Mouse (Mus musculus) adrenal gland, adult 8-10 months (tissue): ENCODE measurements around the gene Dgkd. TPM values are rescaled to one million over a fixed set of nuclear protein-coding genes. Genes with fewer than 3 reads are reported as not detected.

Experiments
- DNase-seq: peaks from one replicate; pipeline ENCODE4 v3.0.0; 2022
- total RNA-seq, 4 experiments: library from RNA; stranded (reverse); gene quantifications; 2 replicates each; pipeline ENCODE4 v1.2.4; 2022

Gene Dgkd
- total RNA-seq, 4 experiments from 2014 or later, result 38.9 to 56.4 (median 54.5) TPM

DNA sequence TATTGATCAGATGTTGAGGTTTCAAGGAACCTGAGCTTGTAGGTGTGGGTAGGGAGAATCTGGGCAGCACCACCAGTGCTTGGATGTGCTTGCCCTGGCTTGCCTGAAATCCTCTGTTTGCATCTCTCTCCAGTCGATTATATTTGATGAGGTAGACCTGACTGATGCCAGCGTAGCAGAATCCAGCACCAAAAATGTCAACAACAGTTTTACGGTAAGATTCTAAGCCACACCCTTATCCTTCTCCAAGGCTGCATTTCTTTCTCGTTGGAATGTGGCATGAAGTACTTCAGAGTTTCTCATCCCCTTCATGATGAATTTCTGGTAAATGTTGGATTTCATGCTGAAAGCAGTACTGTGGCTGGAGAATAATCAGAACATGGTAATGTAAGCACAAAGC lies 28.6 kb downstream of the Dgkd start:
- no peak for DNase-seq

DNA sequence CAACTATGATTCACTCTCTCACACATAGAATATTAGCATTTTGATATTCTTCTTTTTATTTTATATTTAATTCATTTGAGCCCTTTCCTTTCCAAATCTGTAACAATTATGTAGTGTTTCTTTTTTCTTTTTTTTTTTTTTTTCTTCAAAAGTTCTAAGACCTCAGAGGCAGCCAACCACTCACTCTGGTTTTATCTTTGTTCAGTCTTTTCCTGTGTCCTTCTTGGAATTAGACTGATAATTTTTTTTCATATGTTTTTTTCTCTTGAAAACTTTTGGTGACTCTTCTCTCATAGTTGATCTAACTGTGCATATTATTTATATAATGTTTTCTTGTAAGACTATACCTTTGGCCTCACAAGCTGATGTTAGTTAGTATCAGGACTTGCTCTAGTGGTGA lies 29.5 kb downstream of the Dgkd start:
- DNase-seq, result no peak

DNA sequence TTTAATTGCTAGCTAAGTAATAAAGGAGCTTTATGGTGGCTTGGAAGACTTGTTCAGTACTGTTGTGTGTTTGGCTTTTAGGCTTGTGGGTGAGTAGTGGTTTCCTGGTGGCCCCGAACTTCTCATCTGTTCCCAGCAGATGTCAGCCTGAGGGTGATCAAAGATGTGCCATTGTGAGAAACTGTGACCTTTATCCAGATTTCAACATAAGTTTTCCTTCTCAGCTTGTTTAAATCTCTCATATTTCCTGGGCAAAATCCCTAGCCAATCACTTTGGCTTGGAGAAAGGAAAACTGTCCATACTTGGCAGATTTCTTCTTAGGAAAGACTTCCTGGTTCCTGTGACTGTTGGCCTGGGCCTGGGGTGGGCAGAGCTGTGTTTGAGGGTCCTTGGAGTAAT lies 37.9 kb downstream of the Dgkd start:
- no peak for DNase-seq

DNA sequence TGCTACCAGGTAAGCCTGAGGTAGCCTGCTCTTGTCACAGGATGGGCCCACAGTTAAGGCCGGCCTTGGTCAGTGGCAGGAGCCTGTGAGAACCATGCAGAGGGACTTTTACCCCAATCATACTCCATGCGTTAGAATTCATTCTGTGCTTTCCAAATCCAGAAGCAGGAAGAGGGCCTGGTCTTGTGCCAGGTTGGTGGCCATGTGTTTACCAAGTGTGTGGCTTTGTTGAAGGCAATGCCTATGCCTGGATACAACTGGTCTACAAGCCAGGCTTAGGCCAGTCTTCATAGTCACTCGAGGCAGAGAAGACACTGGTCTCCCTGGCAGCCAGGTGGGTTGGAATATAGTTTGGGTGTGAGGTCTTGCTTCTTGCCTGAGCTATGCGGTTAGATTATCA lies 38.5 kb downstream of the Dgkd start:
- DNase-seq, result no peak

DNA sequence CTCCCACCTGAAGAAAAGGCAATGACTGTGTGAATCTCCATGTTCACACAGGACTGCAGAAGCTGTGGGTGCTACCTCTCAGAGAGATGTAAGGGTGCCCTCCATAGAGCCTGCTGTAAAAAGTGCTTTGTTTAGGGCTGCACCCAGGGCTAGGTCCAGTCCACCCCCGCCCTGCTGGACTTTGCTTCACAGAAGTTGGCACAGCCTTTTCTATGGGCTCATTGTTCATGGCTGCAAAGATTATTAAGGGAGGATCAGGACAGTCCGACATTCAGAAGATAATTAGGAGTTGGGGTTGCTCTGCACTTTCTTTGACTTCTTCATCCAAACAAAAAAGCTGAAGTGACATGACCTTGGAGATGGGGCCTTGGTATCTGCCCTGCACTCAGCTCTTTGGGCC lies 39.4 kb downstream of the Dgkd start:
- DNase-seq, result no peak

DNA sequence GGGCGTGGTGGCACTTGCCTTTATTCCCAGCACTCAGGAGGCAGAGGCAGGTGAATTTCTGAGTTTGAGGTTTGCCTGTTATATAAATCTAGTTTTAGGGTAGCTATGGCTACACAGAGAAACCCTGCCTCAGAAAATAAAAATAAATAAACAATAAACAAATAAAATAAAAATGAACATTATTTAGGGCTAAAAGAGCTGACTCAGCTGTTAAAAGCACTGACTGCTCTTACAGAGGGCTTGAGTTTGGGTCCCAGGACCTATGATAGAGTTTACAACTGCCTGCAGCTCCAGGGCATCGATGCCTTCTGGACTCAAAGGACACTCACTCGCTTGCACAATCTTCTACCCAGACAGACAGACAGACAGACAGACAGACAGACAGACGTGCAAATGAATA lies 40.3 kb downstream of the Dgkd start:
- no peak for DNase-seq

DNA sequence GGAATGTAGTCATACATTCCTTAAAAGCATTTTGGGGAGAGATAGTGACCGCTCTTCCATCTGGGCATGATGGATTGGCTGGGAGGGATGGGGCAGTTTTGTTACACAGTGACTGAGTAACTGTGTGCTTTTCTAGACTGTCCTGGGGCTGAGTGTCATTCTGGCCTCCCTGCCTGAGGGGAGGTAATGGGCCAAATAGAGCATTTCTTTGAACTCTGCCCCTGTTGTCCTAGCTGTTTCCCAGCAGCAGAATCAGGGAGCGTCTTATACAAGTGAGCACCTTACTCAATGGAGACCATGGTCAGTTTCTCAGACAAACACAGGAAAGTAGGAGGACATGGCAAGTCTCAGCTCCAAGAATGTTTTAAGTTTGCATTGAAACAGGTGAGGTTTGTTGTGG lies 43.8 kb downstream of the Dgkd start:
- DNase-seq, result no peak

DNA sequence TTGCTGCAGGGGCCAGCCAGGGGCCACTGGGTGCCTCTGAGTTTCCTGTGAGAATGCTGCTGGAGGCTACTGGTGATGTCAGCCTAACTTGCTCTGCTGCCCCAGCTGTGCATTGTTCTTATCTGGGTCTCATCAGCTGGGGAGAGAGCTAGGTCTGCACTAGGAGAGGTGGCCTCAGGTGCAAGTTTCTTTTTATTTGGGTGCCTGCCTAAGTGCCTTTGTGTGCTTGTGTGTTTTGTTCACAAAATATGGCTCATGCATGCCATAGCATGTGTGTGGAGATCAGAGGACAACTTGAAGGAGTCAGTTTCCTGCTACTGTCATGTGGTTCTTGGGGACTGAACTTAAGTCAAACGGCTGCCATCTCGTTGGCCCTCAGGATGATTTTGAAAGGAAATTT lies 46.6 kb downstream of the Dgkd start:
- DNase-seq, result no peak

DNA sequence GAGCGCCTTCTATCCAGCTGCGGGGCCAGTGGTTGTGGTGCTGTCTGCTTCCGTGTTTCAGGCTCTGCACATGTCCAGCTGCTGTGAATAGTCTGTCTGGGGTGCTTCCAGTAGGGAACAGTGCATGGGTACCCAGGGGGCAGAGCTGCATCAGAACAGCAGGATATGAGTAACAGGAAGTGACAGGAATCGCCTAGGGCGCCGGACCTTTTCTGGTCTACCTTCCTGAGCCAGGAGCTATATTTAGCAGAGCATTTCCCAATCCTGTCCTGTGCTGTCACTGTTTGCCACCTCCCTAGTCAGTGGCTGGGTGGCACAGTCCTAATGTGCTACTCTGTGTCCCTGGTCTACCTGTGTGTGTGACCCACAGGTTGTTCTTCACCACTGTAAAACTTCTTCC lies 47.9 kb downstream of the Dgkd start:
- peak; percentile 35 for DNase-seq

DNA sequence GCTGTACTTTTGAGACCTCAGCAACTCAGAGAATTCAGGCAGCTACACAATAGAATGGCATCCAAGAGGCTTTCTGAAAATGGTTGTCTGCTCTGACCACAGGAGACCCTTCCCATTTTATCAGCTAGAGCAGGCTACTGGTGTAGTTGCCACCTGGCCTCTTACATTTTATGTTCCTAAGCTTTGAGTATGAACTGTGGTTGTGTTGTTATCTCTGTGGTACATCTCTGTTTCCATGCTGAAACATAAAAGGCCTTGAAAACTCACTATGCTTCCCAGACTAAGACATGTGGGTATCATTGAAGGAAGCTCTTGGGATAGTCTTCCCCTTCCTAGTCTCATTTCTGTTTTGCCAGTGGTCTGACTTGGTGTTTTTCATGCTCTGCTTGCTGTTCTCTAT lies 49.1 kb downstream of the Dgkd start:
- no peak for DNase-seq

DNA sequence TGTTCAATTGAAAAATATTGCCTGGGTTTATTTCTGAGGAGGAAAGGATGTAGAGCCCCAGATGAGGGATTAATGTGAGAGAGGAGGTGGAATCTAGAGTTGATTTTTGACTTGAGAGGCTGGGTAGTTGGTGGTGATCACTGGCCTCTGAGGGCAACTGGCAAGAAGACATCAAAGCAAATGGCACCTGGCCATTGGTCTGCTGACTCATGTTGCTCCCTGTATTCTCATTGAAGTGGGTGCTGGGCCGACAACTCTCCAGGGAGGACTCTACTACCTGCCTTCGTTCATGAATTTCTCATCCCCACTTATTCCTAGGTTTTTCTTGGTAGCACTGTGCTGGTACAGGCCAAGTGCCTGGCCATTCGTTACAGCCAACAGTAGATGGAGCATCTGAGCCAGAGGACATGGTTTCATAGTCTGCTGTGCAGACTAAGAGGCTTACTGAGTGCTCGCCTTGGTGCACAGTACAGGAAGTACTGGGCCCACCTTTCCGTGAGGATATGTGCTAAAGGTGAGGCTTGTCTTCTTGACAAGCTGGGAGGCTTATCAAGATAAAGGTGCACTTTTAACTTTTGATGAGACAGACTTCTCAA lies 53.4 kb downstream of the Dgkd start:
- DNase-seq, result no peak

DNA sequence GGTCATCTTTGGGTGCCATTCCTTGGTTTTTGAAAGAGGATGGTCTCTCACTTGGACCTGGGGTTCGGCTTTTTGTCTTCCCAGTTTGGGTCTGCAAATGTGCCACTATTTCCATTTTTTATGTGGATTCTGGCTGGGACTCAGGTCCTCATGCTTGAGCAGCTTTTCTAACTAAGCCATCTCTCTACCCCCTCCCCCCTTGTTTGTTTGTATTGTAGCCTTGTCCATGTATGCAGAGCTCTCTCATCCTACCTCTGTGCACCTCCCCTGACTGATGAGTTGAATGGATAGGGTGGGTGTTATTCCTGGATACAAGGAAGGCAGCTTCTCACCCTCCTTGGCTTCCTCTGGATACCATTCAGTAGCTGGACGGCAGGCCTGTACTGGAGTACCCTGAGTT lies 54.9 kb downstream of the Dgkd start:
- DNase-seq, result no peak

DNA sequence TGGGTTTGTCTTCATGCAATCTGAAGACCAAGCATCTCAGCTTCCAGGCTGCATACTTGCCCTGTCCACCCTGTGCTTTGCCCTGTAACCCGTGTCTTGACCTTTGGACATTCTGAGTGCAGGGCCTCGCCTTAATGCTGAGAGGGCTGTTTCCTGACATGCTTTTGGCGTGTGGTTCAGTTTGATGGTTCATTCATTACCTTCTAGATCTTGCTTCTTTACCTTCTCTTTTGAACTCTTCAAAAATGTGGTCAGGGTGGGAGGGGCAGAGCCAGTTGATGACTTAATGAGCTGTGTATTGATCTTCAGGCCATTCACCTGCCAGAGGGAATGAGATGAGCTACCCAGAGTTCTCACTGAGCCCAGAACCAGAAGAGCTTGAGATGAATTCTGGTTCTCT lies 55.6 kb downstream of the Dgkd start:
- DNase-seq, result no peak

DNA sequence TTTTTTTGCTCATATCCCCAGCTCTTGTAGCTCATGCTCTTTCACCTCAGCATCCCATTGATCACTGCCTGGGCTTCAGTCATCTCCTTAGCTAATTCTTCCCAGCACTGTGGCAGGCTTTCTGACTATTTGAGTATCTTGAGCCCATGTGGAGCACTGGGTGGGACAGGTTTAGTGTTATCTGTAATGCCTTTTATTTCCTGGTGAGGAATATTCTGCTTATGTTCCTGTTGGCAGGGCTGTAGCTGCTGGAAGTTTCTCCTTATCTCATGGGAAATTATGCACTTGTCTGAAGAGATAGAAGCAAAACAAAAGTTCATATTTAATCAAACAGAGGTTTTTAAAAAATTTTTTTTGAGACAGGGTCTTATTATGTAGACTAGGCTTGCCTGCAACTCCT lies 56.5 kb downstream of the Dgkd start:
- no peak for DNase-seq

DNA sequence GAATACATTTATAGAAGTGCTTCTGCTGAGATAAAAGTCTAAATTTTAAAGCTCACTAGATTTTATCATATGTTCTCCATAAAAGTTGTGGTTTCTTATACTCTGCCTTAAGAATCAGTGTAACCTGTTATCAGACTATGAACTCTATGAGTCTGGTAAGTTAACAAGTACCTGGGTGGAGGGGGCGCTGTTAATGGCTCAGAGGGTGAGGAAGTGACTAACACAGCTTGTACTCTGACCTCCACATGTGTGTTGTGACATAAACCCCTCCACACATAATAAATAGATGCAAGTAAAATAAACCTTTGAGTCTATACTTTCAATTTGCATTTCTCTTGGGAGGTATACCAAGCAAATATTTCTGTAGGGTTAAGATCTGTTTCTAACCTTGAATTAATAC lies 57.3 kb downstream of the Dgkd start:
- no peak for DNase-seq

DNA sequence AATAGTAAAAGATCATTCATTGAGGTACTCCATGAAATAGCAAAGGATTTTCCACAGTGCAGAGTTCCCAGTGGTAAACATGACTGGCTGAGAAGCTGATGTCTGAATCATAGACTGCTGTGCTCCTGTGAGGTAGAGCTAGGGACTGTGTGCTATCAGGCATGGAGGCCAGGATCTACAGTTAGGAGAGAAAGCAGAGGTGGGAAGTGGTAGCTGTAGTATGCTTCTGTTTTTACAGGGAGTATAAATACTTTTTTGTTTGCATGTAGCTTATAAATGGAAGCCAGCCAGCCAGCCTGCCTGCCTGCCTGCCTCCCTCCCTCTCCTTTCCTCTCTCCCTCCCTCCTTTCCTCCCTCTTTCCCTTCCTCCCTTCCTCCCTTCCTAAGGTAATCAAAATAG lies 60.3 kb downstream of the Dgkd start:
- DNase-seq, result no peak

DNA sequence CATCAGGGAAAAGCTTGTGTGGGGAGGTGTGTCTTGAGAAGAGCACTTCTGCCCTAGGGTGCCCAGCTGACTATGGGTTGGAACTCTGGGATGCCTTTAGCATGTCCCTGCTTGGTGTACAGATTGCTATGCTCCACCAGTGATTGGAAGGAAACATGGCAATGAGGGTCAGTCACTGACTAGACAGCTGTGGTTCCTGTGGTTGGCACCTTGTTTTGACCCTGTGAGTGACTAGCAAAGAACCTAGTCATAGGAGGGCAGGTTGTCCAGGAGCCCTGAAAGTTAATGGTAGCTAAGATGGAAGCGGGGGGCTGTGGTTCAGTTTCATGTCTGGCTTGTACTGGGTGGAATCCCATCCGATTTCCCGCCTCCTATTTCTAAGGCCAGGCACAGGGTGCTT lies 64.3 kb downstream of the Dgkd start:
- DNase-seq, result no peak

DNA sequence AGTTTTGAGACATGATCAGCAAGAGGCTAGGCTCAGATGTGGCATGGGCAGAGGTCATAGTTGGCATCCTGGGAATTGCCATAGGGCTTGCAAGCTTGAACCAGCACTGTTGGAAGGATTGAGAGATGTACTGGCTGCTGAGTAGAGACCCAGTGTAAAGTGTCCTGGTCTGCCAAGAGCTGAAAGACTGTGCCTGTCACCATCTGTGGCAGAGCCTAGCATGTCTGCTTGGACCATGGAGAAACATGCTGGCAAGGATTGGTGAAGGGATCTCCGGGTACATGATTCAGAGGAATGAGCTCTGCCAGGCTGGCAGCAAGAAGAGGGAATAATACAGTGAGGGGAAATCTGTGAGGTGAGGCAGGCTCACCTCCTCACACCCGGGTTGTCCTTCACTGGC lies 65.0 kb downstream of the Dgkd start:
- no peak for DNase-seq

DNA sequence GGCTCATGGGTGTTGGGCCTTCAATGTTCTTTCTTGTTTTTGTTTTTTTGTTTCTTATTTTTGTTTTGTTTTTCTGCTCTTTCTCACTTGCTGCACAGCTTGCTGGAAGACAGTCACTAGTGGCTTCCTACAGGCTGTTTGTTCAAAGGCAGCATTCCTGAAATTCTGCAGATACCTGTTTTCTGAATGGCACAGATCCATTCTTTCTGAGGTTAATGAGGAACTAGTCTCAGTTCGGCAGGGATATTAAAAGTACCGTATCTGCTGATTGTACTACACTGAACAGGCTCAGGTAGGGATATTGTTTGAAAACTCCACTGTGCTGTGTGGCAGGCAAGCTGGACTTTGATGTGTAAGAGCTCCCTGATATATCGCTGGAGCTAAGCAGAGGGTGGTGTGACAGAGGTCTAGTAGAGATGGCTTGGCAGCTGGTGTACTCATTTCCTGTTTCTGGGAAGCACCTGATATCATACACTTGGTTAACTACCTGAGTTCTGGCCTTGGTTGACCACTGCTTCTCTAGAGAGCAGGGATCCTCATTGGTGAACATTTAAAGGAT lies 67.0 kb downstream of the Dgkd start:
- no peak for DNase-seq

DNA sequence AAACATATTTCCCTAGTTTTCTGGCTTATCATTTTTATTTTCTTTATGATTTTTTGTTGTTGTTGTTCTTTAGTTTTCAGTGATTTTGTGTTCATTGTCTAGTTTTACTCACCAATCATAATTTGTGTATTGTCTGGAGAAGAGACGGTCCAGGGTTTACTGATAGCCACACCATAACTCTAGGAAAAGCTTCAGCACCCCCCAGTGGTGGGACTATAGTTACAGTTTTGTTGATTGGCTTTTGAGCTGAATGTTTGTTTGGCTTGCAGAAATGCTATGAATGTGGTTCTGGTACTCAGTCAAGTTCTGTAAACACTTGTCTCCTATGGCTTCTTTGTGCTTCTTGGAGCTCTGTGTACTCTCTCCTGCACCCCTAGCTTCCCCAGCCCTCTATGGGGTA lies 69.6 kb downstream of the Dgkd start:
- no peak for DNase-seq

DNA sequence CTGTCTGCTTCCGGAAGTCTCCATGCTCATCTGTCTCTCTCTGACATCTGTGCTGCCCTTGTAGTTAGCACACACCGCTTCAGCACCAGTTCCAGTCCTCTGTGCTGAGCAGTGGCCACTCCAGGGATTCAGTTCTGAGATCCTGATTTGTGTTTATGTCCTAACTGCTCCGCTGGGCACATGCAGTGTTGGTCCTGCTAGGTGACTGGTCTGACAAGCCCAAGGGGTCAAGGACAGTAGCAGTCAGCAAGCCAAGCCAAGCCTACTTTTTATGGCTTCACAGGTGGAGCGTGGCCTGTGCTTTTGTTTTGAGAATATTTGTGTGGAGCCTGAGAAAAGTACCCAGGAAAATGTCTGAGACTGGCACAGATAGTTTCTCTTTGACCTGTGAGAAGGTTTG lies 71.8 kb downstream of the Dgkd start:
- DNase-seq, result no peak

DNA sequence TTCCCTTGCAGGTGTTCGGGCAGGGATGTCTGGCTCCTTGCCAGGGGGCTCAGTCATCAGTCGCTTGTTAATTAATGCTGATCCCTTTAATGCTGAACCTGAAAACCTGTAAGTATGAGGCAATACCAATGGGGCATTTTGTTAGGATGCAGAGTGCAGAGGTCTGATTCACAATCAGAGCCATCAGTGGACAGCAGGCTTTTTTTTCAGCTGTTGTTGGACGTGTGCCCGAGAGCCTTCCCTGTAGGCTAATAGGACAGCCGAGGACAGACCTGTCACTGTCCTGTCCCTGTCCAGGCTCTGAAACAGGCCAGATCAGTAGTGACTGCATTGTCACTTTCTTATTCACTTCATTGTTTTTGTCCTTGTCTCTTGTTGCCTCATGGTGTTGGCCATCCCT lies 76.6 kb downstream of the Dgkd start:
- peak; percentile 49 for DNase-seq

DNA sequence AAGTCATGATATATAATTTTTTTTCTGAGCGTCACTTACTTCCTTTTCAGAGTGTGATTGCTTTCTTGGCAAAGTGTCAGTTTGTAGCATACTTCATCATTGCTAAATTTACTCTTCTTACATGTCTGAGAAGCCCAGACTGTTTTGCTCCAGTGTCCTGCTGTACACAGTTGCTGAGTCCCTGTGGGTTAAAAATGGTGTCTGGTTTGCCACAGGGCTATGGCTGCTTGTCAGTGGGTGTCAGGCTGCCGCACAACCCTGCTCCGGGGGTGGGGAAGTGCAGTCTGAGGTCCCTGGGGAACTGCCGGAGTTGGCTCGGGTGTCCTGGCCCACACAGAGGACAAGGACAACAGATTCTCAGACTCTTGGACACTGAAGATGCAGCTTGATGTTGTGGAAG lies 80.0 kb downstream of the Dgkd start:
- DNase-seq, result no peak

DNA sequence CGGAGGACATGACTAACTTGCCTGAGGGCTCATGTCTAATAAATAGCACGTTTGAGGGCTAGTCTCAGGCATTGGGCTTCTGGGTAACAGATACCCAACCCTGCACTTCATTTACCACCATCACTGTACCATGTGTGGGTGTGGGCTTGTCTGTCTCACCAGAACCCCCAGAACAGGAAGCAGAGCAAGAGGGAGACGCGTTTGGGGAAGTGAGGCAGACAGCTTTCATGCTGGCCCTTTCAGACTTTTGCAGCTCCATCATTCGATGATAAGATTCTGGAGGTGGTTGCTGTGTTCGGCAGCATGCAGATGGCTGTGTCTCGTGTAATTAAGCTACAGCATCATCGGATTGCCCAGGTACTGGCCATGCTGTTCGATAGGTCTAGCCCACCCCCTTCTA lies 82.0 kb downstream of the Dgkd start:
- DNase-seq, result no peak

DNA sequence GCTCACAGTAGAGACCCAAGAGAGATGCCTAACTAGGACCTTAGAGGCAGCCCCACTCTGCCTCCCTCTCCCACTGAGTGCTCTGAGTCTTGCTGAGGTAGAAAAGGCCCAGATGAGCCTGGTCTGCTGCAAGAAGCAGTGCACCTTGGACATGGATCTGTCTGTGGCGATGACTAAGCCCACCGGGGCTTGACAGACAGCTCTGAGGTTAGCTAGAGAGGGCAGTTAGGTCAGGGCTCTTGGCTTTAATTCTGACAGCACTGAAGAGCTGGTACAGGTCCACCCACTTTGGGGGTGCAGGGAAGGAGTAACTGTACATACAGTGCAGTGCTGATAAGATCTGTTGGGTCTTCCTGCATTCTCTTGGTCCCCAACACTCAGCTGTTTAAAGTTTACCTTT lies 82.5 kb downstream of the Dgkd start:
- DNase-seq, result no peak
